Mouse (Mus musculus) hindbrain, postnatal 0 days (tissue): ENCODE measurements at regions not wholly inside any gene's neighbourhood (a gene's known extent, or its start where the extent isn't known, plus 50 kb on each side); places are given as distances from the start of the nearest gene placed in this dataset.

Source experiments
- ATAC-seq: fragments of 200-750 bp; cut with Nextera tagmentation; 2 replicates; pipeline ENCODE4 v1.8.0; 2017; ENCODE audit warnings: mild to moderate bottlenecking, moderate TSS enrichment, moderate library complexity
- DNase-seq: peaks from one replicate; pipeline ENCODE4 v3.0.0-alpha.2; 2015; ENCODE audit warnings: low spot score
- H3K27ac ChIP-seq: fragments of 300-500 bp; sonication (generic); 2 replicates; pipeline ENCODE4 v1.5.1; 2014; ENCODE audit warnings: mild to moderate bottlenecking
- H3K27me3 ChIP-seq: fragments of 300-500 bp; sonication (generic); 2 replicates; pipeline ENCODE4 v1.6.1; 2014; ENCODE audit warnings: low read length, mixed read lengths; ENCODE audit not compliant: insufficient read depth
- H3K36me3 ChIP-seq: fragments of 300-500 bp; sonication (generic); 2 replicates; pipeline ENCODE4 v1.6.1; 2014; ENCODE audit warnings: low read length, mixed read lengths; ENCODE audit not compliant: insufficient read depth
- H3K4me1 ChIP-seq: fragments of 300-500 bp; sonication (generic); 2 replicates; pipeline ENCODE4 v1.6.1; 2014; ENCODE audit warnings: antibody characterized with exemption, low read length, mixed read lengths; ENCODE audit not compliant: insufficient read depth
- H3K4me2 ChIP-seq: fragments of 300-500 bp; sonication (generic); 2 replicates; pipeline ENCODE4 v1.6.1; 2014; ENCODE audit warnings: low read depth, mild to moderate bottlenecking, low read length, moderate library complexity, mixed read lengths
- H3K4me3 ChIP-seq: fragments of 300-500 bp; sonication (generic); 2 replicates; pipeline ENCODE4 v1.5.1; 2014; ENCODE audit warnings: low read length
- H3K9ac ChIP-seq: fragments of 300-500 bp; sonication (generic); replicated peaks from 2 replicates; pipeline ENCODE4 v1.6.1; 2014; ENCODE audit warnings: mild to moderate bottlenecking, low read length, moderate library complexity, mixed read lengths
- H3K9me3 ChIP-seq: fragments of 300-500 bp; sonication (generic); 2 replicates; pipeline ENCODE4 v1.6.1; 2016; ENCODE audit warnings: low read length, mixed read lengths
- CTCF ChIP-seq: IDR thresholded peaks from 2 replicates; pipeline ENCODE4 v1.5.1; 2016; ENCODE audit warnings: antibody characterized with exemption, control low read depth, low read depth
- WGBS: fragments of 180-500 bp; shearing (Covaris S2); extraction: QIAGEN DNeasy Blood & Tissue Kit; methylation state at CpG from one replicate; pipeline ENCODE4 v1.1.7; 2014; 5-methylcytosine and 5-hydroxymethylcytosine counted together

- WGBS, result 36% methylated on average over 3 of the region's 3 CpGs
- no peak for ATAC-seq
- Histone ChIP-seq H3K4me2 (no peak overlapping the region), H3K9ac (no peak overlapping the region), H3K36me3 (no peaks in the 10 kb centered on the region), H3K27me3 (no peaks in the 10 kb centered on the region), H3K27ac (no peak overlapping the region), H3K9me3 (no peaks in the 10 kb centered on the region), H3K4me3 (no peak overlapping the region), H3K4me1 (no peaks in the 10 kb centered on the region)
- no peak for TF ChIP-seq CTCF
- DNase-seq, result no peak
Observed at GRCm38 (mm10) chr15:42768396-42768795, 2634.2 kb downstream of the 9330182O14Rik start.

GRCm38 (mm10) chr15:42779903-42780302 is 2645.7 kb downstream of the 9330182O14Rik start:
- no peak for ATAC-seq
- no peaks in the 10 kb centered on the region for H3K36me3 ChIP-seq
- DNase-seq, result no peak

GRCm38 (mm10) chr15:42801217-42801616 is 2667.1 kb downstream of the 9330182O14Rik start:
- no peaks in the 10 kb centered on the region for H3K27me3 ChIP-seq
- H3K36me3 ChIP-seq, result no peaks in the 10 kb centered on the region
- H3K4me2 ChIP-seq, result no peak overlapping the region
- ATAC-seq (no peak), DNase-seq (no peak)
- 68% methylated on average over 1 of the region's 1 CpGs for WGBS
- H3K4me1 ChIP-seq, result no peaks in the 10 kb centered on the region
- H3K9ac ChIP-seq, result no peak overlapping the region
- H3K27ac ChIP-seq, result no peak overlapping the region
- TF ChIP-seq CTCF, result no peak
- H3K4me3 ChIP-seq, result no peak overlapping the region
- no peaks in the 10 kb centered on the region for H3K9me3 ChIP-seq

More at GRCm38 (mm10) chr15:42779903-42780302, 2645.7 kb downstream of the 9330182O14Rik start:
- Histone ChIP-seq H3K27ac (no peak overlapping the region), H3K4me2 (no peak overlapping the region), H3K4me3 (no peak overlapping the region), H3K4me1 (no peaks in the 10 kb centered on the region), H3K9me3 (no peaks in the 10 kb centered on the region), H3K27me3 (no peaks in the 10 kb centered on the region), H3K9ac (no peak overlapping the region)
- no peak for TF ChIP-seq CTCF

- TF ChIP-seq CTCF, result no peak
- no peak overlapping the region for H3K9ac ChIP-seq
Observed at GRCm38 (mm10) chr15:42810871-42811490, 2676.8 kb downstream of the 9330182O14Rik start.

GRCm38 (mm10) chr15:42815026-42815724 is 2681.0 kb downstream of the 9330182O14Rik start:
- Histone ChIP-seq H3K27ac (no peak overlapping the region), H3K27me3 (no peaks in the 10 kb centered on the region), H3K9me3 (no peaks in the 10 kb centered on the region), H3K36me3 (no peaks in the 10 kb centered on the region), H3K4me3 (no peak overlapping the region), H3K4me1 (no peaks in the 10 kb centered on the region), H3K9ac (no peak overlapping the region), H3K4me2 (no peak overlapping the region)
- ATAC-seq, result no peak
- DNase-seq, result no peak
- TF ChIP-seq CTCF, result no peak
- 73% methylated on average over 4 of the region's 4 CpGs for WGBS

More at GRCm38 (mm10) chr15:42810871-42811490, 2676.8 kb downstream of the 9330182O14Rik start:
- Histone ChIP-seq H3K36me3 (no peaks in the 10 kb centered on the region), H3K27me3 (no peaks in the 10 kb centered on the region), H3K9me3 (no peaks in the 10 kb centered on the region), H3K27ac (no peak overlapping the region), H3K4me3 (no peak overlapping the region), H3K4me1 (no peaks in the 10 kb centered on the region), H3K4me2 (no peak overlapping the region)
- WGBS, result 97% methylated on average over 1 of the region's 1 CpGs
- DNase-seq (no peak), ATAC-seq (no peak)

- Histone ChIP-seq H3K9me3 (no peaks in the 10 kb centered on the region), H3K4me1 (no peaks in the 10 kb centered on the region), H3K9ac (no peak overlapping the region), H3K27ac (no peak overlapping the region), H3K36me3 (no peaks in the 10 kb centered on the region), H3K27me3 (no peaks in the 10 kb centered on the region), H3K4me3 (no peak overlapping the region), H3K4me2 (no peak overlapping the region)
- DNase-seq (no peak), ATAC-seq (no peak)
- no peak for TF ChIP-seq CTCF
- WGBS, result 85% methylated on average over 1 of the region's 1 CpGs
Observed at GRCm38 (mm10) chr15:42838839-42839238, 2704.7 kb downstream of the 9330182O14Rik start.

GRCm38 (mm10) chr15:42850003-42850402 is 2715.8 kb downstream of the 9330182O14Rik start:
- H3K9me3 ChIP-seq, result no peaks in the 10 kb centered on the region
- no peak overlapping the region for H3K27ac ChIP-seq
- H3K9ac ChIP-seq, result no peak overlapping the region
- no peaks in the 10 kb centered on the region for H3K36me3 ChIP-seq
- H3K4me3 ChIP-seq, result no peak overlapping the region
- H3K27me3 ChIP-seq, result no peaks in the 10 kb centered on the region
- no peak for TF ChIP-seq CTCF
- ATAC-seq (no peak), DNase-seq (no peak)
- no peak overlapping the region for H3K4me2 ChIP-seq
- WGBS, result 88% methylated on average over 2 of the region's 2 CpGs
- H3K4me1 ChIP-seq, result no peaks in the 10 kb centered on the region
